Mouse (Mus musculus) ES-E14 (cell line): ENCODE measurements around the gene Taf4.

Experiments
- CHD2 ChIP-seq: IDR thresholded peaks from 2 replicates; pipeline ENCODE4 v1.6.1; 2014; ENCODE audit warnings: mild to moderate bottlenecking, low read depth, low read length, inconsistent platforms
- MAFK ChIP-seq: IDR thresholded peaks from 2 replicates; pipeline ENCODE4 v1.6.1; 2014; ENCODE audit warnings: mild to moderate bottlenecking, low read depth, low read length, inconsistent platforms; ENCODE audit not compliant: insufficient read depth
- ZC3H11A ChIP-seq: IDR thresholded peaks from 2 replicates; pipeline ENCODE4 v1.6.1; 2012; ENCODE audit warnings: low read depth, mild to moderate bottlenecking, inconsistent platforms, low read length, borderline replicate concordance

DNA sequence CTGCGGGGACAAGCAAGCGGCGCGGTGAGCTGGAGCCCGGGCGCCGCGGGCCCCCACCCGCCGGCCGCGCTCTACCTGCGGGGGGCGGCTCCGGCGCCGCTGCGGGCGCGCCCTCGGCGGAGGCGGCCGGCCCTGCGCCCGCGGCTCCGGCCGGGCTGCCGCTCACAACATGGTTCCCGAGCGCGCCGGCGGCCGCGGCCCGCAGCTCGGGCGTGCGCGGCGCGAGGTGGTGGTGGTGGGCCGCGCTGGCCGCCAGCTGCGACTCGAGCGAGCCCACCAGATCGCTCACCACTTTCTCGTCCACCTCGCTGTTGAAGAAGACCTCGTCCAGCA, 185 bp downstream of the Taf4 start:
- no peak for TF ChIP-seq ZC3H11A
- TF ChIP-seq MAFK, result no peak
- no peak for TF ChIP-seq CHD2
